In genomic region chr11:97156999-97157398, GRCm38 (mm10) we compare ENCODE assay signal across 24 mouse cellular contexts. TPM values are rescaled to one million over a fixed set of nuclear protein-coding genes. Genes with fewer than 3 reads are reported as not detected.
DNase-seq lines count a peak whose midpoint lies in the region; ATAC-seq and TF ChIP-seq lines count a peak whose summit lies in the region.
"Had no signal": no experiment of that assay in that cellular context is flagged by ENCODE, and none has a peak within 500 bp of the region (broad histone marks: within the 10 kb centered on the region; RNA-seq: fewer than 3 reads in every experiment).

No protein-coding gene starts in this region.

- TF ChIP-seq EP300 in MEL (IDR thresholded peaks at IDR 0.05; ENCODE audit: low read depth in 1 of 2, low read length in 2 of 2) = no peak

- TF ChIP-seq RAD21 in MEL (IDR thresholded peaks at IDR 0.05; ENCODE audit: low read depth, low read length) = no peak

- H3K27ac ChIP-seq in hindbrain, postnatal 0 days = peak overlapping the region; percentile 32; the same call in 1 of the 2 replicates
- H3K27ac ChIP-seq in hindbrain, embryonic 10.5 days = no peak overlapping the region
- no peak overlapping the region for H3K27ac ChIP-seq in left cerebral cortex, adult 2 months
- H3K27ac ChIP-seq in MEL (ENCODE audit: control insufficient read depth, low read depth, low read length) = no peak overlapping the region
- H3K27ac ChIP-seq: heart, embryonic 15.5 days; hindbrain, embryonic 14.5 days had no signal

- H3K9me3 ChIP-seq in hindbrain, postnatal 0 days (ENCODE audit: low read length) = no peaks in the 10 kb centered on the region
- no peaks in the 10 kb centered on the region for H3K9me3 ChIP-seq in hindbrain, embryonic 10.5 days
- H3K9me3 ChIP-seq in MEL (replicated peaks; ENCODE audit: insufficient read depth, low read length) = no peaks in the 10 kb centered on the region
- H3K9me3 ChIP-seq: heart, embryonic 12.5 days; heart, embryonic 15.5 days had no signal

- WGBS in hindbrain, postnatal 0 days = 76% methylated on average over 7 of the region's 7 CpGs
- WGBS in hindbrain, embryonic 10.5 days = 87% methylated on average over 7 of the region's 7 CpGs

- H3K36me3 ChIP-seq in hindbrain, postnatal 0 days (ENCODE audit: insufficient read depth, low read length) = peaks cover 31% of the 10 kb centered on the region
- peaks cover 83% of the 10 kb centered on the region for H3K36me3 ChIP-seq in hindbrain, embryonic 10.5 days
- peaks cover under 1 to 23% of the 10 kb centered on the region in 2 experiments for H3K36me3 ChIP-seq in MEL (ENCODE audit: control insufficient read depth in 1 of 2, insufficient read depth in 2 of 2, low read length in 2 of 2)

- TF ChIP-seq POLR2A in MEL (IDR thresholded peaks at IDR 0.05; ENCODE audit: control insufficient read depth in 1 of 2, insufficient read depth in 1 of 2, low read depth in 1 of 2, low read length in 2 of 2, poor library complexity in 1 of 2) = no peak

- no peak overlapping the region for H3K4me3 ChIP-seq in hindbrain, postnatal 0 days (ENCODE audit: low read length)
- no peak overlapping the region for H3K4me3 ChIP-seq in hindbrain, embryonic 10.5 days
- H3K4me3 ChIP-seq in left cerebral cortex, adult 2 months = no peak overlapping the region
- H3K4me3 ChIP-seq in MEL (ENCODE audit: control insufficient read depth in 1 of 2, insufficient read depth in 1 of 2, low read depth in 2 of 2, low read length in 2 of 2) = no peak overlapping the region
- H3K4me3 ChIP-seq: heart, embryonic 12.5 days; heart, embryonic 15.5 days had no signal

- no peak overlapping the region for H3K9ac ChIP-seq in hindbrain, postnatal 0 days (replicated peaks; ENCODE audit: low read length)
- H3K9ac ChIP-seq in MEL (ENCODE audit: control insufficient read depth, low read depth, low read length, poor library complexity, severe bottlenecking) = no peak overlapping the region
- H3K9ac ChIP-seq: heart, embryonic 12.5 days; heart, embryonic 15.5 days; hindbrain, embryonic 14.5 days had no signal

- intact Hi-C loops in left cerebral cortex, adult 2 months (cut with DNase I) = no loop called here
- intact Hi-C loops in left cerebral cortex, postnatal 10 days (cut with DNase I) = no loop called here

- no peak for ATAC-seq in hindbrain, postnatal 0 days
- ATAC-seq: CD4-positive, CD25-positive, alpha-beta regulatory T cell, adult 4 months; forebrain, embryonic 16.5 days; Patski had no signal

- peaks cover 10% of the 10 kb centered on the region for H3K4me1 ChIP-seq in hindbrain, postnatal 0 days (ENCODE audit: insufficient read depth, low read length)
- H3K4me1 ChIP-seq in hindbrain, embryonic 10.5 days (replicated peaks) = peaks cover 10% of the 10 kb centered on the region
- H3K4me1 ChIP-seq in MEL (ENCODE audit: control insufficient read depth in 1 of 2, insufficient read depth in 2 of 2, low read length in 2 of 2) = peaks cover under 1 to 7% of the 10 kb centered on the region in 2 experiments; a peak in 1 of 4 replicates

- H3K79me2 ChIP-seq in MEL (ENCODE audit: control insufficient read depth, insufficient read depth, low read length, poor library complexity) = no peaks in the 10 kb centered on the region

- no peak for TF ChIP-seq CTCF in hindbrain, postnatal 0 days (IDR thresholded peaks at IDR 0.05; ENCODE audit: low read depth)
- peak; percentile 6 for TF ChIP-seq CTCF in left cerebral cortex, adult 2 months (IDR thresholded peaks at IDR 0.05)
- no peak for TF ChIP-seq CTCF in MEL (IDR thresholded peaks at IDR 0.05 in 2 of 3, conservative IDR thresholded peaks at IDR 0.05 in 1 of 3; ENCODE audit: control insufficient read depth in 1 of 3, insufficient read depth in 1 of 3, low read depth in 2 of 3, low read length in 3 of 3, poor library complexity in 1 of 3, severe bottlenecking in 1 of 3)

- H3K27me3 ChIP-seq in hindbrain, postnatal 0 days (ENCODE audit: insufficient read depth, low read length) = no peaks in the 10 kb centered on the region
- H3K27me3 ChIP-seq in hindbrain, embryonic 10.5 days (ENCODE audit: insufficient read depth, poor library complexity, severe bottlenecking) = no peaks in the 10 kb centered on the region
- no peaks in the 10 kb centered on the region for H3K27me3 ChIP-seq in MEL (ENCODE audit: control insufficient read depth in 1 of 2, insufficient read depth in 2 of 2, low read length in 2 of 2)
- H3K27me3 ChIP-seq: heart, embryonic 12.5 days; heart, embryonic 15.5 days; Patski had no signal

- no peak overlapping the region for H3K4me2 ChIP-seq in hindbrain, postnatal 0 days (ENCODE audit: low read depth, low read length)
- H3K4me2 ChIP-seq: heart, embryonic 12.5 days; heart, embryonic 15.5 days; hindbrain, embryonic 14.5 days had no signal

- DNase-seq in hindbrain, postnatal 0 days (ENCODE audit: low spot score) = no peak
- DNase-seq in hindbrain, embryonic 10.5 days (ENCODE audit: low spot score) = no peak
- DNase-seq in left cerebral cortex, adult 2 months (ENCODE audit: extremely low spot score in 1 of 2, low spot score in 2 of 2) = no peak
- DNase-seq in left cerebral cortex, postnatal 10 days (ENCODE audit: extremely low spot score in 1 of 2, low spot score in 2 of 2) = no peak
- DNase-seq in MEL (ENCODE audit: low read depth, low spot score) = no peak
- no peak for DNase-seq in kidney, postnatal 36 days
- DNase-seq: adrenal gland, postnatal 10 days; adrenal gland, postnatal 36 days; cerebellum, adult 18-20 months; cerebellum, adult 9-10 months; cerebellum, postnatal 14 days; gastrocnemius, postnatal 25 days; heart, adult 18-20 months; heart, postnatal 10 days; heart, postnatal 36 days had no signal

TF ChIP-seq in MEL, 35 proteins besides CTCF, POLR2A, EP300 and RAD21:
- TF ChIP-seq POLR2AphosphoS2 (IDR thresholded peaks at IDR 0.05; ENCODE audit: low read length) (0 out of 2 replicates have a peak, but pooled peaks have one; percentile 61), USF2 (IDR thresholded peaks at IDR 0.05; ENCODE audit: borderline replicate concordance in 1 of 2, insufficient read depth in 1 of 2, low read depth in 1 of 2, low read length in 2 of 2) (no peak)

RNA-seq across cellular contexts. Expression of gene Tbkbp1, which starts 5.7 kb away (rescaled TPM):
- total RNA-seq in hindbrain, postnatal 0 days (2014; rRNA removed) = 45.4 and 53.8 TPM in 2 replicates
- 9.6 and 10.1 TPM in 2 replicates for polyA plus RNA-seq in hindbrain, postnatal 0 days (2015; fragmentation: Nextera tagmentation; extraction: Ambion mirVana)
- 3.6 and 6.4 TPM in 2 replicates for polyA plus RNA-seq in hindbrain, embryonic 10.5 days (2016; fragmentation: Nextera tagmentation; extraction: Ambion mirVana)
- total RNA-seq in left cerebral cortex, adult 2 months (2021) = 10 to 100 TPM; 52.7 to 56.8 TPM
- total RNA-seq in left cerebral cortex, postnatal 10 days (2021) = 10 to 100 TPM; 52.4 to 53.7 TPM
- total RNA-seq in MEL (2012; rRNA removed) = 10.3 and 11.7 TPM in 2 replicates
- 10 to 100 TPM in 1 of 2 experiments, not detected in 1; 33.5 TPM for polyA plus RNA-seq in MEL (2012; ENCODE audit: insufficient read depth in 1 of 2, insufficient read length in 2 of 2, low read depth in 1 of 2, low replicate concordance in 2 of 2, missing spikeins in 1 of 2)

RNA-seq across cellular contexts. Expression of gene Kpnb1, which starts 30.7 kb away (rescaled TPM):
- total RNA-seq in hindbrain, postnatal 0 days (2014; rRNA removed) = 97.9 and 100 TPM in 2 replicates
- 26.1 and 26.9 TPM in 2 replicates for polyA plus RNA-seq in hindbrain, postnatal 0 days (2015; fragmentation: Nextera tagmentation; extraction: Ambion mirVana)
- 62.5 and 88.4 TPM in 2 replicates for polyA plus RNA-seq in hindbrain, embryonic 10.5 days (2016; fragmentation: Nextera tagmentation; extraction: Ambion mirVana)
- 100 to 1,000 TPM; 108 to 120 TPM for total RNA-seq in left cerebral cortex, adult 2 months (2021)
- total RNA-seq in left cerebral cortex, postnatal 10 days (2021) = 100 to 1,000 TPM; 121 to 122 TPM
- 260 and 275 TPM in 2 replicates for total RNA-seq in MEL (2012; rRNA removed)
- 100 to 1,000 TPM; 237 to 463 TPM for polyA plus RNA-seq in MEL (2012; ENCODE audit: insufficient read depth in 1 of 2, insufficient read length in 2 of 2, low read depth in 1 of 2, low replicate concordance in 2 of 2, missing spikeins in 1 of 2)

RNA-seq across cellular contexts. Expression of gene Tbx21, which starts 41.9 kb away (rescaled TPM):
- total RNA-seq in hindbrain, postnatal 0 days (2014; rRNA removed) = 0.89 TPM in 1 of 2 replicates, not detected in the other
- polyA plus RNA-seq in hindbrain, postnatal 0 days (2015; fragmentation: Nextera tagmentation; extraction: Ambion mirVana) = 0.11 and 0.16 TPM in 2 replicates
- 0.29 TPM in 2 replicates for polyA plus RNA-seq in hindbrain, embryonic 10.5 days (2016; fragmentation: Nextera tagmentation; extraction: Ambion mirVana)
- under 1 TPM; 0.32 to 0.40 TPM for total RNA-seq in left cerebral cortex, adult 2 months (2021)
- total RNA-seq in left cerebral cortex, postnatal 10 days (2021) = not detected
- total RNA-seq in MEL (2012; rRNA removed) = not detected in 2 replicates
- polyA plus RNA-seq in MEL (2012; ENCODE audit: insufficient read depth in 1 of 2, insufficient read length in 2 of 2, low read depth in 1 of 2, low replicate concordance in 2 of 2, missing spikeins in 1 of 2) = not detected
- total RNA-seq: heart, postnatal 10 days; heart, postnatal 36 days had no signal
- polyA plus RNA-seq: C2C12; embryonic facial prominence, embryonic 11.5 days; heart, embryonic 12.5 days; hindbrain, embryonic 14.5 days; intestine, embryonic 14.5 days; Patski had no signal
